Mouse (Mus musculus) CD4-positive helper T cell, adult 2 months (primary cell): ENCODE measurements at regions not wholly inside any gene's neighbourhood (a gene's known extent, or its start where the extent isn't known, plus 50 kb on each side); places are given as distances from the start of the nearest gene placed in this dataset.
"Not testable (repeated sequence)": the region's sequence is repeated elsewhere in the genome, so short reads cannot be mapped to it uniquely, and the experiment has no call there.

Experiments
- DNase-seq: peaks from one replicate; pipeline ENCODE4 v3.0.0-alpha.2; 2012; ENCODE audit warnings: low read depth, missing footprints, low spot score

GRCm38 (mm10) chrX:166809165-166809564, 223.6 kb upstream of the Egfl6 start:
- no peak for DNase-seq

DNA sequence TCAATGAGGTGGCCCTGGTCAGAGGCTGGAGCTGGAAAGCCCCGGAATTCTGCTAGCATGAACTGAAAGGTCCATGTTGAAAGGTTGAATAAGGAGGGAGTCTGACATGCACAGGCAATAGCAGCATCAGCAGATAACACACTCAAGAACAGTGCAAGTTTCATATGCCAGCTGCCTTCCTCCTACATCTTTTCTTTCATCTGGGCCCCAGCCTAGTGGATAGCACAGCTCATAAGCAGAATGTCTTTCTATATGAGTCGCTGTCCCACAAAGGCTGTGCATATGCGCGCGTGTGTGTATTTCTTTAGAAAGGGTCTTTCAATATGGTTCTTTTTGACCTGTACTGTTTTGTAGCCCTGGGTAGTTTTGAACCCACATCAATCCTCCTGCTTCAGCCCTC, 222.7 kb upstream of the Egfl6 start:
- DNase-seq, result no peak

DNA sequence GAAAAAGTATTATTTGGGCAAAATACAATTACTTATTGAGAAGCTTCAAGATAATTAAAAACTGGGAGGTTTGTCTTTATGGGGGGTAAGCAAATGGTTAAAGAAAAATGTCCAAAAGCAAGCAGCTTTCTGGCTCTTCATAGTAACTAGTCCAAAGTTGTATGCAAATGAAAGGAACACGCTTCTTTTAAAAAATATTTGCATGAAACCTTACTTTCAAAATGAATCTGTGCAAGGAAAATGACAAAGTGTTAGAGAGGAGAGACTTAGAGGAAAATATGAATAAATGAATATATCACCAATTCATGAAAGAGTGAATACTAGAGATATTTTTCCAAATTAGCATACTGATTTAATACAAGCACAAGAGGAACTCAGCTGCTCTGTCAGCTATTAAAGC, 220.4 kb upstream of the Egfl6 start:
- no peak for DNase-seq

GRCm38 (mm10) chrX:166805480-166805879, 220.0 kb upstream of the Egfl6 start:
- no peak for DNase-seq

DNA sequence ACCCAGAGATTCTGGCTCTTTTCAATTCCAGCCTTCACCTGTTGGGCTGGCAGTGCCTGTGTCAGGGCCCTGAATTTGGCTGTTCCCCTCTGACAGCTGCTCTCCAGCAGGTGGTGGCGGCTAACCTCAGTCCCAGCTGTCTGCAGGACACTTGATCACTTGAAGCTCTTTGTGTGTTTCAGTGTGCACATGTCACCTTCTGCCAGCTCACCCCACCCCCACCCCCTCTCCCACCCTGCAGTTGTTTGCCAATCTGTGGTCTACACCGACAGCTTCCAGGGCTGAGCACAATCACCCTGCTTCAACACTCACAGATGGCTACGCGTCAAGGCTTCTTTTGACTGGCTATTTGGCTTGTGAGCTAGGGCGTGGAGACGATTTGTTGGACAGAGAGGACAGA, 217.7 kb upstream of the Egfl6 start:
- no peak for DNase-seq

GRCm38 (mm10) chrX:166801017-166801416, 215.5 kb upstream of the Egfl6 start:
- DNase-seq, result no peak

DNA sequence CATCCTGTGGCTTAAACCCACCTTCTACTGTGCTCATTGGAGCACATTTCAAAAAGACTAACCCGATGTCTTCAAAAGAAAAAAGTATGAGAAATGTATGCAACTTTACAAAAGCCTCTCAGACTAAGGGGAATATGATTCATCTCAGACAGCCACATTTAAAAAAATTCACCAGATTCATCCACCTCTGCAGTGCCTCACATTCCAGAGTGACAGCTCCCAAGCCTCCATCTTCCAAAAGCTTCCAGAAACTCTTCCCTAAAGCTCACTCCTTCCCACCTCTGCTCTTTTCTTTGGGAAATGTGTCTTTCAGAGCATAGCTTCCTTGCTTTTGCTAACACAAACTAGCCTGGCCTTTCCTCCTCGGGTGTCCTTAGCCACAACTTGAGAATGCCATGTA, 210.1 kb upstream of the Egfl6 start:
- DNase-seq, result no peak

DNA sequence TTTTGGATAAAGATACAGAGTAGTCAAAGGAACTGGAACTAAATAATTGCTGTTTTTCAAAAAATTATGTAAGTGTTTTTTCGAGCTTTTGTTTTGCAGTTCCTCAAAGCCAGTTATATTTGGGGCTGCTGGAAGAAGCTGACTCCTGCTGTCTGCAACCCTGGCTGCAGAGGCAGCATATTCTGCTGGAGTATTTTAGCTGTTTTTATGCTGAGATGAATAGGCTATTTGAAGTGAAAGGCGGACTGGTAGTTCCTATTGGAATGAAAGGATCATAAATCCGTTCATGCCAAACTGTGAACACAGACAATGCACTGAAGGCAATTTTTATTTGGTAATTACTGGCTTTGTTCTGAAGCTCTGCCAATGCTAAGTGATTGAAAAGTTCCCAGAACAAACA, 203.5 kb upstream of the Egfl6 start:
- no peak for DNase-seq

DNA sequence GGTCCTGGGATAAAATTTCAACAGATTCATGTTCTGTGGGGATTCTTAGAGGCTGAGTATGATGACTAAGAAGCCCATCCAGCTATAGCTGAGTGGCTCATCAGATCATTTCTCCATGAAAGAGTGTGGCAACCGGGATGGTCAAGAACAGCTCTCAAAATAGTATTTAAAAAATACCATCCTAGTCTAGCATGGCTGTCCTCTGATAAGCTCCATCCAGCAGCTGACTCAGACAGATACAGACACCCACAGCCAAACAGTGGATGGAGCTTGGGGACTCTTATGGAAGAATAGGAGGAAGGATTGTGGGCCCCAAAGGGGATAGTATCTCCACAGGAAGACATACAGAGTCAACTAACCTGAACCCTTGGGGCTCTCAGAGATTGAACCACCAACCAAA, 201.6 kb upstream of the Egfl6 start:
- not testable (repeated sequence) for DNase-seq

DNA sequence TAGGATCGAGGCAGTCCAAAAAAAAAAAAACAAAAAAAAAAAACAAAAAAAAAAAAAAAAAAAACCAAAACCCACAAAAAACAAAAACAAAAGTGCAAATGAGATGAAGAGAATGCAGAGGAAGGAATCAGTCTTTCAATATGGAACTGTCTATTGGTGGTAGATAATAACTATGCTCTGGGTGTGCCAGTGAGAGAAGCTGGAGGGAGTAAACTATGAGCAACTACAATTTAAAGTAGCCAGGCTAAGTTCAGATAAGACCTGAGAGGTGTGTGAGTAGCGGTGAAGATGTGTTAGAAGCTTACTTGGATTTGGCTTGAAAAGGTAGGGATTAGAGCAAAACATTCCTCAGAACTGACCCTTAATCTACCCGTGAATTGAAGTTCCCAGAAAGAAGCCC, 200.1 kb upstream of the Egfl6 start:
- no peak for DNase-seq

DNA sequence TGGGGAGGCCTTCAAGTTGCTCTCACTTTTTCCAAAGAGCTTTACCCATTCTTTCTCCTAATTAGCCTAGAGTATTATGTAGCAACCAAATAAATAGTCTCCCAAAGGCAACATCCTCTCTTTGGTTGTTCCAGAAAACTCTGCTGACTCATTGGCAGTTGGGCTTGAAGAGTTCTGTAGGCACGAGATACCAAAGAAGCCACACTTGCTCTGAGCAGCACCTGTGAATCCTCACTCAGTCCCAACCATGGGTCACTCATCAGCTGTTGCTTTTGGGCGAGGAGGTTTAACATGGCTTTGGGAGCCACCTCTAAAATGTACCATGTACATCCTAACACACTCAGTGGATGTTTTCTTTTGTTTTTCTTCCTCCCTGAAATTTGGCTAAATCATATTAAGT, 197.9 kb upstream of the Egfl6 start:
- DNase-seq, result no peak

DNA sequence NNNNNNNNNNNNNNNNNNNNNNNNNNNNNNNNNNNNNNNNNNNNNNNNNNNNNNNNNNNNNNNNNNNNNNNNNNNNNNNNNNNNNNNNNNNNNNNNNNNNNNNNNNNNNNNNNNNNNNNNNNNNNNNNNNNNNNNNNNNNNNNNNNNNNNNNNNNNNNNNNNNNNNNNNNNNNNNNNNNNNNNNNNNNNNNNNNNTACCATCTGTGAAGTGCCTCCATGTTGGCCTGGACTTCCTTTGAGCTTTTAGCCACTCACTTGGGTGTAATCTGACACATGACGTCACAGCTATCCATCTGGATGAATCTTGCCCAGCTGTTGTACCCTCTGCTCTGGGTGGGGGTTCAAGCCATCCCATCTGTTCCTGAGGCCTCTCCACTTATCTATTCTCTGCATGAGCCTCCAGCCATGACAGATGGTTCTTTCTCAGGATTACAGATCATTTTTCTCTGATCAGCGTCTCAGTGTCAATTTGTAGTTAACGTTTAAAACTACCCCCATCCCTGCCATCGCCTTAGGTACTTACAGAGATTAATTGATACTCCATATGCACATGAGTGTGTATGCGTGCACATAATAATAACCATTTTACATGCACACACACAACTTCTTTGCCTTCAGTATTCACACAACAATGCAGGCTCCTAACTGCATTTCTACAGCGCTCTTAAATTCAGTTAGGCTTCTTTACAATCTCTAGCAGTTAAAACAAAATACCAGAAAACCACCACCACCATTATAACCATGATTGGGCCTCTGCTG, 194.0 kb upstream of the Egfl6 start:
- no peak for DNase-seq

DNA sequence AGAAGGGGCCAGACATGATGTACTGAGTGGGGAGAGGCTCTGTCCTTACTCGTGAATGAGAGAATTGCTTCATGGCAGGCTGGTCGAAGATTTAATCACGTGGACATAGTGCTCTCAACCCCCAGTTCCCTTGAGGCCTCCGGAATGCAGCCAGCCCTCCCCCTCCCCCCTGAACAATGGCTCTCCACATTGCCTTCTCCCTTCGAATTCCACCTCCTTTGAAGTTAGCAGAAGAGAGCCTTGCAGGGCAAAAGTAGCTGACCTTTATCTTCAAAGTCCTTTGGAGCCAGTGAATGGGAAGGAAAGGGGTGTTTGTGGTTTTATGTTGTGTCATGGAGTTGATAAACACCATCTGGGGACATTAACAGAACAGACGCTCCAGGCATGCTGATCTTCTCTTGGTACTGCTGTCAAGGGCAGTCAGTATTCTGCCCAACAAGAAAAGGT, 187.9 kb upstream of the Egfl6 start:
- DNase-seq, result no peak

GRCm38 (mm10) chrX:166766991-166767390, 181.5 kb upstream of the Egfl6 start:
- DNase-seq, result no peak

- DNase-seq, result no peak
Observed at GRCm38 (mm10) chrX:166765647-166766046, 180.1 kb upstream of the Egfl6 start.

DNA sequence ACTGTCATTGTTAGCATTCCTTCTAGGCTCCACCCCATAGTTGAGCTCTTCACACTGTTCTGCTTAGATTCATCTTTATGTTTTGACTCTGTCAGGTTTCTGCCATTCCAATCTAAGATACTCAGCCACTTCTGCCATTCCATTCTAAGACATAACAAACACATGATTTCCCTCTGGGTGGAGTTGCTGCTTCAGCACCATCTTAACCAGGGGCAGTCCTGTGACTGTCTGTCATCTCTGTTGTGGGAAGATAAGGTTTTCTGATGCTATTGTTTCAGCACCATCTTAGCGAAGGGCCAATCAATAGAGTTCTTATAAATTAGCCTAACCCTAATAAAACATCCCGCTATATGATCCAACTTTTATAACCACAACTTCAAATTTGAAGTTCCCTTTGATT, 176.6 kb upstream of the Egfl6 start:
- DNase-seq, result no peak

GRCm38 (mm10) chrX:166757152-166757551, 171.6 kb upstream of the Egfl6 start:
- DNase-seq, result no peak

DNA sequence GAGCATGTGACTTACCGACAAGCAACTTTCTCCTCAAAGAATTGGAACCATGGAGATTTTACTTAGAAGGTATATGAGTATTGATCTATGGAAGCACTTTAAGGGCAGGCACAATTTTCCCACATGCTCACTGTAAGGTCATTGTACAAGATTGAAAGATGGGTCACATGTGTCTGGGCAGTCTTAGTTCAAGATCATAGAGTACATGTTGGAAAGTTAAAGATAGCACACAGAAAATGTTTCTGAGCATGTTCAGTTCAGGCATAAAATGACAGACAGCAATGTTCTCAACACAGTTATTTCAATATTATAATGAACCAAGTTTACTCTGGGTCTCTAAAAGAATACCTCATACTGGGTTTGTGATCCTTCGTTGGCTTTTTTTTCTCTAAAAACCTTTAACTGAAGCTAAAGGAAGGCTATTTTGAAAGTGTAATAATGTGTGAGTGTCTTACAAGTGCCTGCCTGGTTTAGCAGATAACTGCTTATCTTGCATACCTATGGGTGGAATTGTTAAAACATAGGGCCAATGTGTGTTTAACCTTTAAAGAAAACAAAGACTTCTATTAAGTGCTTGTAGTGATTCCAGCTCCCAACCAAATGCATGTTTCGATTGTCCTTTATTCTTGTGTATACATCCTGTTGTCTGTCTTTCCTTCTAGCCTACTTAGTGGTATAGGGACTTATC, 169.6 kb upstream of the Egfl6 start:
- DNase-seq, result no peak

GRCm38 (mm10) chrX:166749055-166749679, 163.6 kb upstream of the Egfl6 start:
- DNase-seq, result no peak

- no peak for DNase-seq
Observed at GRCm38 (mm10) chrX:166731354-166731753, 145.8 kb upstream of the Egfl6 start.

DNA sequence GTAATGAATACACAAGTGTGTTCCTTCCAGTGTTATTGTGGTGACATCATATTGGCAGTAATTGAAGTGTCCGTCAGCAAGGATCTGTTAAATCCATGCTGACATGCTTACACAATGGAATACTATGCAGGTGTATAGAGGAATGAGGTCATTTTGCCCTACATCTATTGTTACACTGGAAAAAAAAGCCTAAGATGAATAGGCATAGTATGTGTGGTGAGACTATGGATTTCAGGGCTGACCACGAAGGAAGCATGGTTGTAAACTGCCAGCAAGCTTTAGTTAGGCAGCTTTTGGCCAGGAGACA, 143.1 kb upstream of the Egfl6 start:
- DNase-seq, result no peak

DNA sequence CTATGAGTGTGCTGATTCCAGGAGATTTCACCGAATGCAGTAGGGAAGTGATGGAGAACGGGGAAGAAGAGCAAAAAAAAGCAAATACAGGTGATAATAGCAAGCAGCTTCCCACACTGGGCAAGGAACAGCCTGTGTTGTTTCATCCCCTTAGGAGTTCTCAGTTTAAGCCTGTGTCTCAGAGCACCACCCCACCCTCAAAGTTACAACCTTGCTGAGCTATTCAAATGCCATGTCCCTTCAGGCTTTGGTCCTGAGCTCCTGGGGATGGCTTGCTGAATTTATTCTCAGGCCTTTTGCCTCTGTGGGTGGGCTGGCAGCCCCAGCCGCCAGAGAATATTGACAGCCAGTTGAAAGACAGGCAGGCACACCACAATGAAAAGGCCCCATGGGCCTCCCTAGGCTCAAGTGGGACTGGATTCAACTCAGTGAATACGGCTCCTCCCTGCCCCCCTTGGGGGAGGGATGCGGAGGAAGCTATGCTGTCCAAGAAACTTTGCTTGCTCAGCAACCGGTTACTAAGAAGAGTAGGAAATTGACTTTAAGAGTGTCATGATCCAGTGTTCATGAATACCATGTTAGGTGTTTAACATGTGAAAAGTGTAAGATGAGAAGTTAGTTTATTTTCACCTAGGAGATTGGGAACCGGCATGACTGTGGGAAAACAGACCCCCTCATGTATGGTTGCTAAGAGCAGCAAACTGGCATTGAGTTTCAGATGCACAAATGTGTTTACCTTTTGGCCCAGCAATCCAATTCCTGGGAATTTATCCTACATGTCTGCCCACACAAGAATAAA, 142.5 kb upstream of the Egfl6 start:
- no peak for DNase-seq
